Mouse (Mus musculus) v-Abl transformed pro-B cells (cell line): ENCODE measurements around the gene Xrcc6.
"Not testable (repeated sequence)": the region's sequence is repeated elsewhere in the genome, so short reads cannot be mapped to it uniquely, and the experiment has no call there.

Source experiments
- in situ Hi-C, 2 experiments: fragments of 400-800 bp; cut with MboI; formaldehyde crosslinking; loops; one replicate each; pipeline ENCODE4 v1.15.1; 2025; ENCODE audit not compliant: unreplicated experiment in 2 of 2

The Xrcc6 gene

DNA sequence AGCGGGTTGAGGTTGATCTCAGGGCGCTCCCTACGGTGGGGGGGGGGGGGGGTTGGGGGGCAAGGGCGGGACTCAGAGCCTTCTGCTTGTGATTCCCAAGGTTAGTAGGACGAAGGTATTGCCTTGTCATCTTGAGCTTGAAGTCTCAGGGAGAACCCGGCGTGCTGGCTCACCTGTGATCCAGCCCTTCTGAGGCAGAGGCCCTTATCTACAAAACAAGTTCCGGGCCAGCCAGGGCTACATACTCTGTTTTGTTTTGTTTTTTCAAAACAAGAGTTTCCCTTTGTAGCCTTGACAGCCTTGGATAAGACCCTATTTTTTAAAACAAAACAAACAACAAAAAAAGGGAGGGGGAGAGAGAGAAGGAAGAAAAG lies 26.6 kb upstream of the Xrcc6 start:
- in situ Hi-C loops: loop anchor here in 1 of 2 experiments (5.0 kb wide), 1 partner anchor 41 kb away; no protein-coding TSS in a partner anchor

DNA sequence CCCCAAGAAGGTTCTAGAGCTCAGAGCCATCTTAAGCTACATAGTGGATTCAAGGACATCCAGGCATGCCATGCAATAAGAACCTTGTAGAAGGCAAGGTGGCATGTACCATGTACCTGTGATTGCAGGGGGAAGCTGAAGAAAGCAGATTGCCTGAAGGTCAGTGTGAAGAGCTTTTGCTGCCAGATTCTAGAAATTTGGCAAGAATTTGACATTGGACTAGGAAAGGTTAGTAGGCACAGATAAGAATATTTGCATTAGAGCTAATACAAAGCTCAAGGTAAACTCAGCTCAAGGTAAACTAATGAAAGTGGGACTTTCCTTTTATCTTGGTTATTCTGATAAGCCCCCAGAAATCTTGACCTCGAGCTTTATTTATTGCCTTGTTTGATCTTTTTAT lies 23.4 kb upstream of the Xrcc6 start:
- in situ Hi-C loops: loop anchor here in 1 of 2 experiments (5.0 kb wide), 1 partner anchor 38 kb away; no protein-coding TSS in a partner anchor

DNA sequence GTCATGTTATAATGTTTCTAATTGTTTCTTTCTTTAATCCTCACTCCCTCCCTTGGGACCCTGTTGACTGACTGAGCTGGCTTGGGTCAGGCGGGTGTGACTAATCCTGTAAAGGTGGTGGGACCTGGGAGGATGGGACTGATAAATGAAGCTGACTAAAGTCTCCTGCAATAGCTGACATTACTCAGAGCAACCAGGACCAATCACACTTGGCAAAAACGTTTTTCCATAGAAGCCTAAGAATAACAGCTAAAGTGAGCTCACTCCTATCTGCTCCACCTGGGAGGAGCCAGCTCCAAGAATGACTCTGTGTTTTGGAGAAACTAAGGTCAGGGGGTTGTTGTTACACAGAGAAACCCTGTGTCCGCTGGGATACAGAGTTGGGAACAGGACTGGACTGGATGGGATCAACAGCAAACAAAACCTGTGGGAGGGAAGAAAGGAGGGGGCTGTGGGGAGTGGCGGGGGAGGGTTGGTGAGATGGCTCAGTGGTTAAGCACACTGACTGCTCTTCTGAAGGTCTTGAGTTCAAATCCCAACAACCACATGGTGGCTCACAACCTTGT lies 22.6 kb upstream of the Xrcc6 start:
- in situ Hi-C loops: loop anchor here in 1 of 2 experiments (5.0 kb wide), 1 partner anchor 37 kb away; no protein-coding TSS in a partner anchor

DNA sequence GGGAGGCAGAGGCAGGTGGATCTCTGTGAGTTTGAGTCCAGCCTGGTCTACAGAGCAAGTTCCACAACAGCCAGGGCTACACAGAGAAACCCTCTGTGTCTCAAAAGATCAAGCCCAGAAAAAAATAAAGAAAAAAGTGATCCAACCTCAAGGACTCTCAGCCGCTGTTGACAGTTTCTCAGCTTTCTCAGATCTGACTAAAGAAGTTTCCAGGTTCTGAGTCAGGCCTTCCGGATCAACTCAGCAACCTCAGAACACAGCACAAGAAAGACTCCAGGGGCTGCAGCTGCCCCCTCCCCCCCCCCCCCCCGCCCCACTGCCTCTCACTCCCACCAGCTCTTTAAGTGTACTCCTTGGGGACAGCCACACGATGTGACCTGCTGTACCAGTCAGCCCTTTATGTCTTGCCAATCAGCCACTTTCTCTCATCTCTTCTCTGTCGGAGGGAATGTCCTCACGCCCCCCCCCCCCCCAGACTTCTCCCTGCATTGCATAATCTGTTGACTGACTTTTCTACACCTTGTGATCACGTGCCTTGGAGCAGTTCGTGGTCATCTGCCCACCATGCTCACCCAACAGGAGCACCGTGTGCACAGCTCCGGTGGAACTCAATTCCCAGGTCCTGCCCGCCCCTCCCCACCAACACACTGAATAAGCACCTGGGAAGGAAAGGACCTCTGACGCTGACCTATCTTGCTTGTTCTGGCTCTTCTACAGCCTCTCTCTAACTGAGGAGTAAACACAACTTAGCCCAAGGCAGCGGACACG lies 21.4 kb upstream of the Xrcc6 start:
- in situ Hi-C loops: no loop called here

DNA sequence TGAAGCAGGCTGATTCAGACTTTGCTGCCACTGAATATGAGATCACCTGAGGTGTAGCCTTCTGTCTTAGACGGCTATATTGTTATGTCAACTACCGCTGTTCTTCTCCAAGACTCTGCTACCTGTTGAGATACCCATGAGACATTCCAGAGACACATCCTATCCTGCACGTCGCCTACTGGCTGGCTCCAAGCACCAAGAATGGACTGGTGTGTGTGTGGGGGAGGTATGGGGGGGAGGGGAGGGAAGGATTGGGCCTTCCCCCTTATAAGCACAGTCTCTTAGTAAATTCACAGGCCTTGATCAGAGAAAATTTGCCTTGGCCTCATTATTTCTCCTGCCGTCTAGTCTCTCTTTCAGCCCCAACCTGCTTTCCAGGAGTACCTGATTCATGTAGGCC lies 19.8 kb upstream of the Xrcc6 start:
- in situ Hi-C loops: no loop called here

DNA sequence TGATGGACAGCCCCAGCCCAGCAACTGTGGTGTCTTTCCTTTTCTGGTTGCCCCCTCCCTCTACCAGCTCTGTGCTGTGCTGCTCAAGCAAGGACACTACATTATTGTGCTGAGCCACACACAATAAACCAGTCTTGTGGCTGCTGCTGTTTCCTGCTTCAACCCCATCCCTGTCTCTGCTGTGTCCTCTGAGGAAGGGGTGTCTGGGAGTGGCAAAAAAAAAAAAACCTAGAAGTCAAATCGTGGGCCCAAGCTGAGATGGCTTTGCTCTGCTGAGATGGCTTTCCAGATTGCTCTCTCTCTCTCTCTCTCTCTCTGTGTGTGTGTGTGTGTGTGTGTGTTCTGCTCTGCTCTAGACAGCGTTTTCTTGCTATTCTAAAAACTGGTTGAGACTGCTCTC lies 19.2 kb upstream of the Xrcc6 start:
- in situ Hi-C loops: no loop called here

DNA sequence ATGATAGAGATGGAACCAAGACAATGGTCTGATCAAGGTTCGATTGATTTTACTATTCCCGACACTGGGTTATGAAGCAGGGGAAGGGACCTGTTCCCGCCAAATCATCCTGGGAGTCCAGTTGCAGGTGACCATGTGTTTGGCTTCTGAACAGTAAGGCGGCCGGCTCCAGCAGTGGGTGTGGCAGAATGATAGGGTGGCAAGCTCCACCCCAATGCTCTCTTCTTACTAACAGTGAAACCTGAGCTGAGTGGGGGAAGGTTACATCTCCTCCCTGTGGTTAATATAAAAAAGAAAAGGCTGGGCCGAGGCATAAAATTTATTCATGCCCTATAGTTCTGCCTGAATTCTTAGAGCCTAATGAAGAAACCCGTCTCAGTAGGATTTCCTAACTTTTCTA lies 18.5 kb upstream of the Xrcc6 start:
- in situ Hi-C loops: no loop called here

DNA sequence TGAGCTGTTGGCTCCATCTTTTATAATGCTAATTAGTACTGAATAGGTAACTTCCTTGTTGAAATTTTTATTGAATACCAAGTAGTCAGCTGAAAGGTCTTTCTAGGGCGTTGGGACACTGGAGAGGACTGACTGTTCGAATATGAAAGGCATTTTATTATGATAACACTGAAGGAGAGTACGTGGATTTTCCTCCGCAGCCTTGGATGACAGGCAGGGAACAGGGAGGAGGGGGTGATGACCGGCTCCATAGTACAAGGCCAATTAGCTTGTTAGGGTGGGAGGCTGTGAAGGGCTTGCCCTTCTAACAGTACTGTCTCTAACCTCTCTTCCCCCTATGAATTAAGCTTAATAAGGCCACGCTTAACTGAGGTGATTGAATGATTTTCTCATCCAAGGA lies 18.0 kb upstream of the Xrcc6 start:
- in situ Hi-C loops: not testable (repeated sequence)

DNA sequence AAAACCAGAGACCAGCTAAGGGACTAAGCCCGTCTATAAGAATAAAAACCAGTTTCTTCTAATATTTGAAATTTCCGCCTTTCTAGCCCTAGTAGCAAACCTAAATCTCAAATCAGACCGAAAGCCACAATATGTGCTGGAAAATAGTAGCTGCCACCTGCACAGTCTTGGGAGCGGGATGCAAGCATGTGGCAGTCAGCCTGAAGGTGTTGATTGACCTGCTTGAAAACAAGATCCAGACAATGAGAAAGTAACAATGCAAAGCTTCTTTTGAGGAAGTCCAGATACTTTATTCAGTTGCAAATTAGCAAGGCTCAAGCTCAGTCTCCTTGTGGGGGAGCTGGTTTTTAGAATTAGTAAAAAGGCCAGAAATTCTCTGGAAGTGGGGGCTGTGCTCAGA lies 17.1 kb upstream of the Xrcc6 start:
- in situ Hi-C loops: not testable (repeated sequence)

DNA sequence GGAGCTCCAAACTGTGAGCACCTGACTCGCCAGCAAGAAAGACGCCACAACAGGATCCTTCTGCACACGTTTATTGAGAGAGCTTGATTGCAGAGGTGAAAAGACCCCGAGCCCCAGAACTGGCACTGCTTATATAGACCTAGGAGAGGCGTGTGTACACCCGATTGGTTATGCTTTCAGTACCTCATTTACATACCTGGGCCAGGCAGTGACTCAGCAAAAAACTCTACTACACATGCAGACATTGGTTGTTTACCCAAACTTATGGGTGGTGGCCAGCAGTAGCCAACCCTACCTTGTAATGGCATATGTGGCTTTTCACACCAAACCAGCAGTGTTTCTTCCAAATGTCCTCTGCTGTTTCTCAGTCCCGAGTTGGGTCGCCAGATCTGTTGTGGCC lies 12.5 kb upstream of the Xrcc6 start:
- in situ Hi-C loops: not testable (repeated sequence)

DNA sequence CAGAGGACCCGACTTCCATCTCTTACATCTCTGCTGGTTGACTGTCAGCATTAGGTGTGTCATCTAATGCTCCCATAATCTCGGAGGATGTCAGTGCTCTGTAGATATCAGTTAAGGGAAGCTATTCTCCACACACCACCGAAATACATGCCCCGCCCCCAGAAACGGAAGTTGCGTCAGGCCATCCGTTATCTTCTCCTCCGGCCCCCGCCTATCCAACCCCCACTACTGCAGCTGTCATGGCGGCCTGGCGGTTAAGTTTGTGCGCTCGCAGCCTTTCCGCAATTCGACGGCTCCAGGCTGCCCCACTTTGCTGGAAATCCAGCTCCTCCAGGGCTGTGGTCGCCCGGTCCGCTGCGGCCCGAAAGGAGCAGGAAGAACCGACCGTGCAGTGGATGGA lies 7.3 kb upstream of the Xrcc6 start, which contains the start of gene 1700029P11Rik:
1700029P11Rik (plus strand) TSS at position 220 of the 400 bp plus-strand sequence.
- in situ Hi-C loops: no loop called here

DNA sequence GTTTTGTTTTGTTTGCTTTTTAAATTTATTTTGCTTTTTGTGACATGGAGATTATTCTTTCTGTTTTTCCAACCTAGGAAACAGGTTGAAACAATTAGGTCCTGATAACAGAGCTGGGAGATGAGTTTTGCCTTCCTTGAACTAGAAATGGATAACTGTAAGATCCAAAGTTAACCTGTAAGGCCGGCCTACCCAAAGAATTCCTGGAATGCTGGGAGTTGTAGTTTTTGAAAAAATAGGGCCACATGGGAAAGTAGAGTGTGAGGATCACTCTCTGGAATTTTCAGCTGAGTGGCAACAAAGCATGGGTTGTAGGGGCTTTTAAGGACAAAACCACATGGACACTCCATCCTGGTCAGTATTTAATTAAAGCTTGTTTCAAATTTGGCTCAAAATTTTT lies 5.5 kb upstream of the Xrcc6 start:
- in situ Hi-C loops: no loop called here

DNA sequence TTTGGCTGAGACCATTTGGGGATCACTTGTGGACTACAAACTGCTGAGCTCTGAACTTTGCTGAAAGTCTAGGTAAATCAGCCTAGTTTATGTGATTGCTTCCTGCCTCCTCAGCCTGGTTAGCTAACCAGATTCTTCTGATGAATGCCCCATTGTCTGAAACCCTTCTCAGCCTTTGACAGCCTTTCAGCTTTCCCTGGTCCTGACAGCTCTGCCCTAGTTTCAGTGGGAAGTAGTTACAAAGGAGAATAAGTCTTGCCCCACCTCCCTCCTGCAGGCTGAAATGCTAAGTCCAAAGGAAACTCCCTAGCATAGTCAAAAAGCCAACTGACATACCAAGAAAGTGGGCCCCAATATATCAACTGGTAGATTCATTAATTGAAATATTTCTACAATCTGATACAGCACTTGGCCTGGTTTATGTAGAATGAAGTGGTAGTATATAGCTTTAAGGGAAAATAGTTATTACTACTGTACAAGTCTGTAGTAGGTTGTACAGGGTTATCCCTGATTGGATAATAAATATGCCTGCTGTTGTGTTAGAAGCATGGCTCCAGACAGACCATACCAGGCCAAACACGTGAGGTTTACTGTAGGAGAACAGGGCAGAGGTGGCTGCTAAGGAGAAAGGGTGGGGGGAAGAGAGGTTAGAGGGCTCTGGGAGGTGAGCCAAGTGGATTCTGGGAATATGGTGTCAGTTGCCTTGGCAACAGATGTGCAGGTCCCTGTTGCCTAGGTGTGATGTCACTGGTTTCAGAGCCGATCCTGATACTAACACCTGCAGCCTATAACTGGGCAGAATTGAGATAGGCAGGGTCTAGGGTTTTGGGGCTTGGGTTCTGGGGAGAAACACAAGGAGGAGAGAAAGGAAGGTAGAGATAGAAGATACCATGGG lies 2.1 kb upstream of the Xrcc6 start:
- in situ Hi-C loops: no loop called here

DNA sequence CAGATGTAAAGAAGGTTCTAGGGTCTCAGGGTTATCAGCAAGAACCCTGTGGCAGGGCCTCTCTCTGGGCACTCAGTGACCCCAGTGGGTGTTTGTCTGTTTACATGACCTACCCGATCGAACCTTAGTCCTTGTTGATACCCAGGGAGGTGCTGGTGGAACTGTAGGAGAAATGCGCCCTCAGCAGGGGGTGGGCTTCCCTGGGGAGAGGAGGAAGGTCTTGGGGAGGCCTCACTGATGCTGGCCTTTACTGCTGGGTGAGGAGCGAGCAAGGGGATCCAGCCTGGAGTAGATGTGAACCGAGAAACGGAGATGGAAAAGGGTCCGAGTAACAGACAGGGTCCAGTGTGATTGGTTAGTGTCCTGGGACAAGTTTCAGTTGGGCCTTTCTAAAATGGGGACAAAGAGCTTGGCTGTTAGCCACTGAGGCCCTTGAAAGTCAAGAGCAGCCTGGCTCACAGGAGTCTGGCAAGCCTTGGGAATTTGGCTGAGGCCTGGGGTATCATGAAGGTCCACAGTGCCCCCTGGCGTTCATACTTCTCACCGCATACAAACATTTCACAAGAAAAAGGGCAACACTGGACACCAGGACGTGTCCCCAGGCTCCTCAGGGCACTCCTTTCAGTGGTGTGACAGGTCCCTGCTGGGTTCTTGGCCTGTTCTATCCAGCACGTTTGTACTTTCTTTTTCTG lies 1.9 kb downstream of the Xrcc6 start:
- in situ Hi-C loops: no loop called here

DNA sequence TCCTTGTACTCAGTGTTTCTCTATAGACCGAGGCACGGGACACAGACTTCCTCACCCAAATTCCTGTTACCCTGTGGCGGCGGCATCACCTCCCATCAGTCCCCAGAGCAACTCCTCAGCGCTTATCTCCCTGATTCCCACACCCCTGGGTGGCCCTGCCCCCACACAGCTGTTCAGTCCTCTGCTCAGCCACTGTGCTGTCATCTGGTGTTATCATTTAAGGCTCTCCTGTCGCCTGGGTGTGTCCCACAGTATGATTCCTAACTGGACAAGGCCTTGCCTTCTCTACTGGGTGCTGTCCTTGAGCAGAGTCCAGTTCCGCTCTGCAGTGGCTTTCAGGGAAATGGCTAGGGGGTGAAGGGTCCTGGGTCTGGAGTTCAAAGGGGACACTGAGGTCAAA lies 2.9 kb downstream of the Xrcc6 start:
- in situ Hi-C loops: no loop called here

DNA sequence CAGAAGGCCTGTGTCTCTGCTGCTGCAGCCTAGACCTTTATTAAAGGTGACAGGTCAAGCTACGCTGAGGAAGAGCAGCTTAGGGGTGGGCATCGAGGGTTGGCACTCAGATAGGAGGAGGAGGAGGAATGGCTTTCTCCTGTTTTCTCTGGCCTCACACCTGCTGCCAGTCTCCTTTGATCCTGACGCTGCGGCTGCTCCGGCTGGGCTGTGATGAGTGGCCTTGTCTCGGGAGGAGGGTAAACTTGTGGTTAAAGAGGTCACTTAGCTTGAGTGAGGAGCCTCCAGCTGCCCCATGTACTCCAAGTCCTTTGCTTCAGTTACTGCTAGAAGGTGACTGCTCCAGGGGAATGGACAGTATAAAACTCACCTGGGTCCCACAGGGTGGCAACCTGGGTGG lies 6.4 kb downstream of the Xrcc6 start:
- in situ Hi-C loops: no loop called here

DNA sequence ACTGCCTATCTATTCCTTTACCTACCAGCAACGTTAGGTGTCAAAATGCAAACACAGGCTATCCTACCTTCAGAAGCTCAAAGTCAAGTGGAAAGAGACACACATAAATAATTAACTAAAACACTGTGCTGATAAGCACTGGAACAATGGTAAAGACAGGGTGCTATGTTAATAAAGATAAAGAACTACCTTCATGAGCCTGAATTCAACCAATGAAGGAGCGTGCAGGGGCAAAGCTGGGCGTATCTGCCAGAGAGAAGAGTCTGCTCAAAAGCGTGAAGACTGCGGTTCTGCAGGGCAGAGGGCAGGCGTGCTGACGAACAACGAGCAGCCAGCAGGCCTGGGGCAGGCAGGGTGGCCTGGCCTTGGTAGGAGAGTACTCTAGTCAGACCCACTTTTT lies 16.6 kb downstream of the Xrcc6 start:
- in situ Hi-C loops: loop anchor here in 1 of 2 experiments (5.0 kb wide), 1 partner anchor 42 kb away; the partner anchor contains the start of gene Pmm1

DNA sequence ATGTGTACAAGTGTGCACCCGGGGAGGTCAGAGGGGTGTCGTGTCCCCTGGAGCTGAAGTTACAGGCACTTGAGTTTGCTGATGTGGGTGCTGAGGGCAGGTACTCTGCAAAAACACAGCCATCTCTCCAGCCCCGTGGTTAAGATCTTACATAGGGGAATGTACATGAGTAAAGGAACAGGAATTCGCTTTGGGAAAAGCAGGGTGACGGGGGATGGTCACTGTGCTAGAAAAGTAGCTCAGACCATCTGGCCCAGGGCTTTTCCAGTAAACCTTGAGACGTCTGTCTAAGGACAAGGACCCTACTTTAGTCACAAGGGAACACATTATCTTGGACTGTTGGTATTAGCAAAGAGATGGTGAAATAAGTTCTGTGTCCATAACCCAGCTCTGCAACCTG lies 24.3 kb downstream of the Xrcc6 start:
- in situ Hi-C loops: loop anchor here in 1 of 2 experiments (5.0 kb wide), 1 partner anchor 35 kb away; the partner anchor contains the start of gene Snu13

DNA sequence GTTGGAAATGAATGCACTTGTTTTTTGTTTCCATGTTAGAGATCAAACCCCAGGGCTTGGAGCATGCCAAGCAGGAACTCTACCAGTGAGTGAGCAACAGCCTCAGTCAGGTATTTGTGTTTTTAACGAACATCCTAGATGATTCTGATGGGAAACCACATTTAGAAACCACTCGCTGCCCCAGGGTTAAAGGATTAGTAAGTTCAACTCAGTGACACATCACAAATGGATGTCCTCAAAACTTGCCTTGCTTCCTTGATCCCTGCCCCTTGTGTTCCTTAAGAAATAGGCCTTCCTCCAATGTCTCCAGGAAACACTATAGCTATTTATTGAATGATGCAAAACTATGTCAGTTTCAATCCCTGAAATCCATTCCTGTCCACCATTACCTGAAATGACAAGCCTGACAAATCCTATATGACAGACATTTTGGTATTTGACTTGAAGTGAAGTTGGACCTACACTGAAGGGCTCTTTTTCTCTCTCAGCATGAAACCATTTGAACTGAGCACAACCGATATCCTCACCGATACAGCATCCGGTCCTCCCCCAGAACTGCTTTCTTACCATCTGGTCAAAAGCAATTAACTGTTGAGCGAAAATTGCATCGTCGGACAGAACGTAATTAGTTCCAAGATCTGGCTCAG lies 27.2 kb downstream of the Xrcc6 start:
- in situ Hi-C loops: loop anchor here in 1 of 2 experiments (5.0 kb wide), 1 partner anchor 32 kb away; the partner anchor contains the start of gene Snu13
